Mouse (Mus musculus) forebrain, embryonic 15.5 days (tissue): ENCODE results near the gene Tmem242. TPM values are rescaled to one million over a fixed set of nuclear protein-coding genes. Genes with fewer than 3 reads are reported as not detected.
A peak's percentile ranks its signal among the peaks of the same experiment; 100 is the strongest.

Experiments
- ATAC-seq: fragments of 200-750 bp; cut with Nextera tagmentation; replicated peaks from 2 replicates; pipeline ENCODE4 v1.8.0; 2017; ENCODE audit warnings: mild to moderate bottlenecking, moderate TSS enrichment, moderate library complexity
- H3K27ac ChIP-seq: fragments of 300-500 bp; sonication (generic); replicated peaks from 2 replicates; pipeline ENCODE4 v1.5.1; 2015; ENCODE audit warnings: mild to moderate bottlenecking, inconsistent platforms
- H3K27me3 ChIP-seq: fragments of 300-500 bp; sonication (generic); 2 replicates; pipeline ENCODE4 v1.6.1; 2015; ENCODE audit warnings: inconsistent platforms
- H3K36me3 ChIP-seq: fragments of 300-500 bp; sonication (generic); 2 replicates; pipeline ENCODE4 v1.6.1; 2015; ENCODE audit warnings: mild to moderate bottlenecking, inconsistent platforms
- H3K4me1 ChIP-seq: fragments of 300-500 bp; sonication (generic); 2 replicates; pipeline ENCODE4 v1.6.1; 2015; ENCODE audit warnings: inconsistent platforms
- H3K4me2 ChIP-seq: fragments of 300-500 bp; sonication (generic); replicated peaks from 2 replicates; pipeline ENCODE4 v1.6.1; 2015; ENCODE audit warnings: mild to moderate bottlenecking, inconsistent platforms
- H3K4me3 ChIP-seq: fragments of 300-500 bp; sonication (generic); 2 replicates; pipeline ENCODE4 v1.5.1; 2015; ENCODE audit warnings: mild to moderate bottlenecking, inconsistent platforms
- H3K9ac ChIP-seq: fragments of 300-500 bp; sonication (generic); replicated peaks from 2 replicates; pipeline ENCODE4 v1.6.1; 2015; ENCODE audit warnings: mild to moderate bottlenecking, inconsistent platforms
- H3K9me3 ChIP-seq: fragments of 300-500 bp; sonication (generic); 2 replicates; pipeline ENCODE4 v1.6.1; 2016; ENCODE audit warnings: inconsistent platforms
- WGBS: fragments of 180-500 bp; shearing (Covaris S2); methylation state at CpG from one replicate; pipeline ENCODE4 v1.1.7; 2015; ENCODE audit warnings: mixed read lengths; 5-methylcytosine and 5-hydroxymethylcytosine counted together
- polyA plus RNA-seq: library from polyadenylated mRNA; unstranded; fragments of >200 nt; fragmentation: Nextera tagmentation; extraction: Ambion mirVana; gene quantifications from 2 replicates; pipeline ENCODE4 v1.2.1, GENCODE M21; 2015

Gene Tmem242
- polyA plus RNA-seq, 1 experiment from 2014 or later, result 98.6 TPM

DNA sequence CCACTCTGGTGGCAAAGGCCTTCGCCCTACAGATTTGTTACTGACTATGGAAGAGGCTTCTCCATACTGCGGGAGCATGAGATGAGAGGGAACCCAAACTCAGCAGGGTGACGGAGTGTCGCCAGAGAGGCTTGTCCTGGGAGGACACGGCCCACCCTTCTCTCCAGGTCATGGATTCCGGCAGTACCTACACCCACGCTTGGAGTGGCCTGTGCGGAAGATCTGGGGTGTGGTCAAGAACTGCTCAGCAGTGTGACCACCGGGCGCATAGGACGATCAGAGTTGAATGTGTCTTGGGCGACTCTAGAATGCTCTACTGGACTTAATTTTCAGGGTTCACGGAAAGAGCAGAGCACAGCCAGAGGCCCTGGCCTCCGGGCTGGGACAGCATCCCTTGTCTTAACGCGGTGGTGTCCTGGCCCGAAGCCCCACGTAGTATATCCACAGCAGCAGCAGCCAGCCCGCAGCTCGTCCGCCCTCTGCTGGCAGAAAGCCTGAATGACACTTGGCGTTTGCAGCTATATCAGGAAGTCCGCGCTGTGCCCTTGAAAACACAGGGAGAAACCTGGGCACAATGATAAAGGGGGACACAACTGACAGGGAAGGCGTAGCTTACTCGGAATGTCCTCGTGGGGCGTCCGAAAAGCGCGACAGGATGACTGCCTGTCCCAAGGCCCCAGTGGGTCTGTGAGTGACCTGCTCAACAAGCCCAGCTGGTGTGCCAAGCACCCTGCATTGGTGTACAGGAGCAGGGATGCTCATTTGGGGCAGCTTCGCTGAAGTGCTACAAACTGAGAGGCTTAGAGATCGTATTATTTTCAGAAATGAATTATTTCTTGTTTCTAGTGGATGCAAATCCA is 42.7 kb downstream of the Tmem242 start:
- H3K9me3 ChIP-seq, result no peaks in the 10 kb centered on the region
- ATAC-seq, result peak; percentile 87
- H3K4me2 ChIP-seq, result no peak overlapping the region
- H3K27me3 ChIP-seq, result no peaks in the 10 kb centered on the region
- H3K4me3 ChIP-seq, result no peak overlapping the region
- H3K4me1 ChIP-seq, result peaks cover 7% of the 10 kb centered on the region
- 31% methylated on average over 33 of the region's 33 CpGs for WGBS
- H3K27ac ChIP-seq, result no peak overlapping the region
- no peak overlapping the region for H3K9ac ChIP-seq
- no peaks in the 10 kb centered on the region for H3K36me3 ChIP-seq

DNA sequence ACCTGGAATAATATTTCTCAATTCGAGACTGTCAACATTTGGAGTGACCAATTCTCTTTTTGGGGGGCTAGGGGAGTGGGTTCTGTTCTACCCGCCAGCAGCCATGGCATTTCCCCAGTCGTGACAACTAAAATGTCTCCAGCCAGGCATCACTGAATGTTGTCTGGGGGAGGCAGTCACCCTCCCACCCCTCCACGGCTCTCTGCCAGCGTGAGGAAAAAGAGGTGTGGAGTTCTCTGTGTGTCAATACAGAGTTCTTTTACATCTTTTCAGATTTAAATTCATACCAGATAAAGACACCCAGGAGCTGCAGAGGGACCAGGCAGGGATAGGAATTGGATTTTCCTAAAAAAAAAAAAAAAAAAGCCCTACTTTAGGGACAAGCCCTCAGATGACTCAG is 43.8 kb downstream of the Tmem242 start:
- H3K9ac ChIP-seq, result no peak overlapping the region
- H3K27ac ChIP-seq, result no peak overlapping the region
- 63% methylated on average over 5 of the region's 5 CpGs for WGBS
- H3K36me3 ChIP-seq, result no peaks in the 10 kb centered on the region
- no peaks in the 10 kb centered on the region for H3K9me3 ChIP-seq
- H3K4me3 ChIP-seq, result no peak overlapping the region
- no peaks in the 10 kb centered on the region for H3K27me3 ChIP-seq
- no peak overlapping the region for H3K4me2 ChIP-seq
- no peak for ATAC-seq
- peaks cover 8% of the 10 kb centered on the region for H3K4me1 ChIP-seq

DNA sequence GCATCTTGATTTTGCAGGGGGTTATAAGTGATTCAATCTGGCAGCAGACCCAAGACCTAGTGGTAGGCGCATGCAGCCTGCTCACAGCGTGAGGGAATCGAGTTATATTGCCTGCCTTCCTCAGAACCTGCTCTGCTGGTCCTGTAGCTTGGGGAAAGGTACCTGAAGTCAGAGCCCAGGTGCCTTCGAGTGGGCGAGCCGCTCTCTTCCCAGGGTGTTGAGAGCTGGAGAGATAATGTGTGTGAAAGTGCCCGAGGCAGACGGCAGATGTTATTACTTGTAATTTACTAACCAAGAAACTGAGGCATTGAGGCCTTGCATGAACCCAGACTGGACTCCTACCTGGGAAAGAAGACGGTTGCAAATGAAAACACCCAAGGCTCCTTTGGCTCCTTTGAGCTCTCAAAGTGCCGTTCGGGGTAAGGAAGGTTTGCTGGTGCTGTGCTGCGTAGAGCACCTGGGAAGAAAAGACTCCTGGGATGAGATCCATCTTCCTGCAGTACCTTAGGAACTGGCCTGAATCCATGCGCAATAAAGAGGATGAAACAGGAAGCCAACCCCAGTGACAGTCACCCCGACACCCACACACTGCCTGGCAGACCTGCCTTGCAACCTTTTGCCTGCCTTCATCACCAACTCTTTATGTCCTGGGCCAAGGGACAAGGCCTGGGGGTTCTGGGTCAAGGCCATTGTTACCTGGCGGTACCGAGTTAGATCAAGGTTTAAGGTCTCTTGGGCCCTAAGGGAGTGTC is 44.4 kb downstream of the Tmem242 start:
- H3K27ac ChIP-seq, result no peak overlapping the region
- no peaks in the 10 kb centered on the region for H3K36me3 ChIP-seq
- no peak overlapping the region for H3K4me3 ChIP-seq
- ATAC-seq, result no peak
- no peaks in the 10 kb centered on the region for H3K27me3 ChIP-seq
- 91% methylated on average over 16 of the region's 16 CpGs for WGBS
- no peak overlapping the region for H3K9ac ChIP-seq
- H3K9me3 ChIP-seq, result no peaks in the 10 kb centered on the region
- H3K4me2 ChIP-seq, result no peak overlapping the region
- peaks cover 13% of the 10 kb centered on the region for H3K4me1 ChIP-seq

DNA sequence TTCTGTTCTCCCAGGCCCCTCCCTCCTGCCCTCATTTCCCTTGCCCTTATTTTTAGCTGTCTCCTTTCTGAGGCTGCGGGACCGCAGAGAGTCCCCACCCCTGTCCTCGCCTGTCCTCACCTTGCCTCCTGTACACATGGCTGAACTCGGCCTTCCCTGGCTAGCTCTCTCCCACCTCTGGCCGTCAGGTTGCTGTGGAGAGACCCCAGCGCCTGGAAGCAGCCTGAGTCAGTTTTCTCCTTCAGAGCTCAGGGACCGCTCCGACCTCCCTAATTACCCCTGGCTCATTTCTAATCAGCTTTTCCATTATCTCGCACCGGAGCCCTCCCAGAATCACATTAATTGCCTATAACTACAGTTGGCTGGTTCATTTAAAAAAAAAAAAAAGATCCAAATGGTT is 49.4 kb downstream of the Tmem242 start:
- ATAC-seq, result no peak; the same call in 1 of the 2 replicates
- 28% methylated on average over 10 of the region's 10 CpGs for WGBS
- Histone ChIP-seq H3K4me3 (no peak overlapping the region), H3K27ac (no peak overlapping the region), H3K4me2 (no peak overlapping the region), H3K4me1 (peaks cover 11% of the 10 kb centered on the region; the same call in 1 of the 2 replicates), H3K9ac (no peak overlapping the region), H3K27me3 (no peaks in the 10 kb centered on the region), H3K36me3 (no peaks in the 10 kb centered on the region), H3K9me3 (no peaks in the 10 kb centered on the region)

DNA sequence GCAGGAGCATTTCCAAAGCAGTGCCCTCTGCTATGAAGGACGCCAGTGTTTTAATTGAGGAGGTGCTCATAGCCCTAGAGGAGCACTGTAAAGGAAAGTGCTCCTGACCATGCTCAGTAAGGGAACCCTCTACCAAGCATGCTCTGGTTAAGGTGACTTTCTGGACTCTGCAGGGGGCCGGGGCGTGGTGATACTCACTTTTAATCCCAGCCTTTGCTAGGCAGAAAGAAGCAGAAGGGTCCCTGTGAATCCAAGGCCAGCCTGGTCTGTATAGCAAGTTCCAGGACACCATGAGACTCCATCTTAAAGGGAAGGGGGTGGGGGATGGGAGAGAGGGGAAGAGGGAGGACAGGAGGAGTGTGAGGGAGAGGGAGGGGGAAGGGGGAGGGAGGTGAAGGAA is 51.7 kb downstream of the Tmem242 start:
- no peaks in the 10 kb centered on the region for H3K27me3 ChIP-seq
- H3K27ac ChIP-seq, result no peak overlapping the region
- no peaks in the 10 kb centered on the region for H3K36me3 ChIP-seq
- WGBS, result 64% methylated on average over 3 of the region's 3 CpGs
- peaks cover 11% of the 10 kb centered on the region; the same call in 1 of the 2 replicates for H3K4me1 ChIP-seq
- no peak overlapping the region for H3K4me3 ChIP-seq
- H3K4me2 ChIP-seq, result no peak overlapping the region
- H3K9ac ChIP-seq, result no peak overlapping the region
- ATAC-seq, result no peak
- H3K9me3 ChIP-seq, result no peaks in the 10 kb centered on the region

DNA sequence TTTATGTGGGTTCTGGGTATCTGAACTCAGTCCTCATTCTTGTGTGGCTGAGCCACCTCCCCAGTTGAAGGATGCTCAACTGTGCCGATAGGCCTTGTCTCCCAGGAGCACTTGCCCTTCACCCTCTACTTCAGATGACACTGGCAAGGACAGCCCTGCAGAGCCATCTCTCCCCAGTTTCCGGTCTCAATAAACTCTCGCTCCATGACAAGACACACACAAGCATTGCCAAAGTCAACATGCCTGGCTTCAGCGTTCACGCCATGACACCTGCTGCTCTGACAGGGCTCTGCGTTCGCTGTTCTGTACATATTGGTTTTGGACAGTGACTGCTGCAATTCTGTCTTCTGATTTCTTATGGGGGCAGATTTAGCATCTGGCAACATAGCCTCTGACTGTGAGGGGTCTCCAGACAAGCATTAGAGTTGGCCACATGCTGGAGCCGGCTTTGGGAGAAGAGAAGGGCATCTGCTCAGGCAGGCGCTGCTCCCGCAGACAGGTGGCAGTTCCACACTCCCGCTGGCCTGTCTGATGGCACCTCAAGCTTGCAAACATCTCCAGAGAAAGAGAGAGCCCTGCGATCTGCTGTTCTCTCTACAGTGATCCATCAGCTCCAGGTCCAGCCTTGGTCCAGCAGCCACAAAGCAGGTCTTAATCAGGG is 53.0 kb downstream of the Tmem242 start:
- WGBS, result 89% methylated on average over 12 of the region's 12 CpGs

DNA sequence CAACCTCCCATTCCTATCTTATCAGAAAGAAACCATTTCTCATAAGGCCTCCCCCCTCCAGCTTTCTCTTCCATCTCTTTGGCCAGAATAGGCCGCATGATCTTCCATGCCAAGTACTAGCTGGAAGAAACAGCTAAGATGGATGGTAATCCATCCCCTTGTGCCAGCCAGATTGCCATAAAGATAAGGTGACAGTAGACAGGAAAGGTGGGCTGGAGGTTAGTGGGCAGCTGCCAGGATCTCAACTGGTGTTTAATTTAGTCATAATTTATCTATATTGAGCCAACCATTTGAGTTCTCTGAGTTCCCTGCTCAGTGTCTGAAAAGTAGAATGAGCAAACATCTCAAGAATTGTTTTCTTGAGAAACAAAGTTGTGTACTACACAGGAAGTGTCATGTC is 54.4 kb downstream of the Tmem242 start:
- Histone ChIP-seq H3K4me3 (no peak overlapping the region), H3K27me3 (no peaks in the 10 kb centered on the region), H3K9me3 (no peaks in the 10 kb centered on the region), H3K36me3 (no peaks in the 10 kb centered on the region), H3K9ac (no peak overlapping the region), H3K4me2 (no peak overlapping the region), H3K27ac (no peak overlapping the region), H3K4me1 (peaks cover 6% of the 10 kb centered on the region; the same call in 1 of the 2 replicates)
- WGBS, result 100% methylated on average over 1 of the region's 1 CpGs
- ATAC-seq, result no peak

More for the DNA sequence above, 53.0 kb downstream of the Tmem242 start:
- Histone ChIP-seq H3K27ac (no peak overlapping the region), H3K4me2 (no peak overlapping the region), H3K36me3 (no peaks in the 10 kb centered on the region), H3K4me1 (peaks cover 11% of the 10 kb centered on the region; the same call in 1 of the 2 replicates), H3K9ac (no peak overlapping the region), H3K27me3 (no peaks in the 10 kb centered on the region), H3K4me3 (no peak overlapping the region), H3K9me3 (no peaks in the 10 kb centered on the region)
- no peak for ATAC-seq

DNA sequence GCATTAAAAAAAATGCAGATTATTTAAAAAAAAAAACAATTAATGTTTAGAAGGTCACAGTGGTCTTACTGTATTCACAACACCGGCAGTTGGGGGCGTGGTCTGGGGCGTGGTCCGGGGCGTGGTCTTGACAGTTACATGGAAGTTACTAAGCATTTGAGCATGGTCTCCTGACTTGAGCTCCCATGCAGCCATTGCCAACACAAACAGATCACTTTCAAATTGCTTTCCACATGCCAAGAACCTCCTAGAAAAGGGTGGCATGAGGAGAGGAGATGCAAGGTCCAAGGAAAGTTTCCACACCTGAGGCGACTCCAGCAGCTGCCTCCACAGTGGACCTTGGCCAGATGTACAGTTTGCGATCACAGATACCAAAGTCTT is 62.1 kb downstream of the Tmem242 start:
- Histone ChIP-seq H3K36me3 (no peaks in the 10 kb centered on the region), H3K4me1 (peaks cover 20% of the 10 kb centered on the region), H3K4me3 (no peak overlapping the region), H3K27ac (peak overlapping the region; percentile 53; the same call in 1 of the 2 replicates), H3K9me3 (no peaks in the 10 kb centered on the region), H3K27me3 (no peaks in the 10 kb centered on the region), H3K9ac (no peak overlapping the region), H3K4me2 (no peak overlapping the region)
- ATAC-seq, result no peak
- WGBS, result 35% methylated on average over 7 of the region's 7 CpGs

DNA sequence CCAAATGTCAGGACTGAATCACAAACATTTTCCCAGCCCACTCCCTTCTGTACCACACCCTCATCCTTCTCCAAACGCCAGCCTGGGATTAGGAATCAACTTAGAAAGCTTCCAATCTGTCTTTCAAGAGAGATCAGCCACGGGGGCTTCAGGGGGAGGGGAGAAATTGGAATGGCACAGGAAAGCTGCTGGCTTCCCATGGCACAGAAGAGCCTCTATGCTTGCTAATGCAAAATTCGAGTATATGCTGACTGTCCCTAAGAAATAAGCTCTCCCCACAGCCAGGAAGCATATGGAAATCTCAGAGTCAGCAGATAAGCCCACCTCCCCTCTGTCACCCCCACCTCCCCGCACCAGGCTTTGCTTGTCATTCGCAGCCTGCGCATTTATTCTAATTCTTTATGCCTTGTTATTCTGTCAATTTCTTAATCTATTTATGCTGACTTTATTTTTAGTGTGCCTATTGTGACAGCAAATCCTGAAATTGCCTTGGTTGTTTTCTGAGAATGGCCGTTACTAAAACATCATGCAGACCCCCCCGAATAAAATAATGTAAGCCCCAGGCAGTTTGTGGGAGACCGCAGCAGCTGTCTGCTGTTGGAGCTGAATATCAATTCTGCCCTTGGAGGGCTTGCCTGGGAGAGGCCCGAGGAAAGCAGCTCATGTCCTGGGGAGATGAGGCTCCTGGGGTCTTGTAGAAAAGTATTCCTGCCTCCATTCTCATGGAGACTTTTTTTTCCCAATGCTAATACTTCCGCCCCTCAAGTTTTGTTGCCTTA is 62.7 kb downstream of the Tmem242 start:
- Histone ChIP-seq H3K27ac (peak overlapping the region; percentile 53), H3K4me3 (no peak overlapping the region), H3K9ac (no peak overlapping the region), H3K4me1 (peaks cover 25% of the 10 kb centered on the region), H3K36me3 (no peaks in the 10 kb centered on the region), H3K27me3 (no peaks in the 10 kb centered on the region), H3K4me2 (no peak overlapping the region), H3K9me3 (no peaks in the 10 kb centered on the region)
- whole genome bisulfite sequencing, result 21% methylated on average over 11 of the region's 11 CpGs
- peak; percentile 87 for ATAC-seq

DNA sequence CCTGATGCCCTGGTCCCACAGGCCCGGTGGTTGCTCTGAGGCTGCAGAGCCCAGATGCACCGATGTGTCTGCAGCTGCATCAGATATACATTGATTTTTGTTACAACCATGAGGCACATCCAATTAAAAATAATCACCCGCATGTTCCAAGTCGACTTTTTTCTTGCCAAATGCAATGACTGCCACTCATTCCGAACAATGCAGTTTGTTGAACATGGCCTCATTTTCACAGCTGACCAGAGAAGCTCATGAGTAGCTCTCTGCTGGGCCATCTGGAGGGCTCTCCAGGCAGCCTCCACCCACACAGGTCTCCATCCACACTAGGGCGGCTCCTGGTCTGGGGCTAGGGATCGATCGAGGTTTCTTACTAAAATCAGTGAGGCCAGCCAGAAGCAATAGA is 67.1 kb downstream of the Tmem242 start:
- WGBS, result 60% methylated on average over 8 of the region's 8 CpGs
- Histone ChIP-seq H3K4me1 (peaks cover 23% of the 10 kb centered on the region), H3K4me3 (no peak overlapping the region), H3K4me2 (no peak overlapping the region), H3K9ac (no peak overlapping the region), H3K27ac (peak overlapping the region; percentile 32; the same call in 1 of the 2 replicates), H3K36me3 (no peaks in the 10 kb centered on the region), H3K9me3 (no peaks in the 10 kb centered on the region), H3K27me3 (no peaks in the 10 kb centered on the region)
- no peak for ATAC-seq

DNA sequence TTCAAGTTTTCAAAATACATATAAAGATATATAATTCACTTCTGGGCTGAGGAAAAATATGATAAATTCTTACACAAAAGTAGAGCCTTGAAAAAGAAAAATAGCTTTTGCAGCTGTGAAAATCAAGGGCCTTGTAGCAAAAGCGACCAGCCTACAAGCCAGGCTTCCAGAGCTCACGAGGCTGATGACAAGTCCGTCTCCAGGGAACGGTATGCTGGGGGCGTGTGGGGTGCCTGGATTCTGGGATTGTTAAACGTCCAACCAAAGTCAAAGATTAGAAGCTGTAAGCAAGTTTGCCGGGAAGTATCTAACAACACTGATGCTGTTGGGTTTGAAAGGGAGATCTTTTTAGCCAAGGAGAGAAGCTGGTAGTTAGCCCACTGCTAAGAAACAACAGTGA is 68.5 kb downstream of the Tmem242 start:
- Histone ChIP-seq H3K27ac (no peak overlapping the region), H3K9ac (no peak overlapping the region), H3K36me3 (no peaks in the 10 kb centered on the region), H3K4me1 (peaks cover 9% of the 10 kb centered on the region; the same call in 1 of the 2 replicates), H3K9me3 (no peaks in the 10 kb centered on the region), H3K27me3 (no peaks in the 10 kb centered on the region), H3K4me3 (no peak overlapping the region), H3K4me2 (no peak overlapping the region)
- no peak for ATAC-seq
- 56% methylated on average over 7 of the region's 7 CpGs for WGBS
